Mouse (Mus musculus) forebrain, postnatal 0 days (tissue): Measurements from ENCODE around the gene Edem2. TPM values are rescaled to one million over a fixed set of nuclear protein-coding genes. Genes with fewer than 3 reads are reported as not detected.
A peak's percentile ranks its signal among the peaks of the same experiment; 100 is the strongest.

ENCODE experiments used
- ATAC-seq: fragments of 200-750 bp; cut with Nextera tagmentation; 2 replicates; pipeline ENCODE4 v1.8.0; 2017; ENCODE audit warnings: mild to moderate bottlenecking, moderate library complexity
- DNase-seq: peaks from one replicate; pipeline ENCODE4 v3.0.0-alpha.2; 2015
- H3K27ac ChIP-seq: fragments of 300-500 bp; sonication (generic); 2 replicates; pipeline ENCODE4 v1.5.1; 2014; ENCODE audit warnings: low read depth, mild to moderate bottlenecking, antibody characterized with exemption, low read length, moderate library complexity, mixed read lengths
- H3K27me3 ChIP-seq: fragments of 300-500 bp; sonication (generic); 2 replicates; pipeline ENCODE4 v1.6.1; 2014; ENCODE audit warnings: mild to moderate bottlenecking, low read length, mixed read lengths; ENCODE audit not compliant: insufficient read depth
- H3K36me3 ChIP-seq: fragments of 300-500 bp; sonication (generic); 2 replicates; pipeline ENCODE4 v1.6.1; 2014; ENCODE audit warnings: mild to moderate bottlenecking, moderate library complexity; ENCODE audit not compliant: insufficient read depth
- H3K4me1 ChIP-seq: fragments of 300-500 bp; sonication (generic); 2 replicates; pipeline ENCODE4 v1.6.1; 2014; ENCODE audit warnings: antibody characterized with exemption; ENCODE audit not compliant: insufficient read depth
- H3K4me2 ChIP-seq: fragments of 300-500 bp; sonication (generic); 2 replicates; pipeline ENCODE4 v1.6.1; 2014; ENCODE audit warnings: low read depth, mild to moderate bottlenecking, moderate library complexity
- H3K4me3 ChIP-seq: fragments of 300-500 bp; sonication (generic); 2 replicates; pipeline ENCODE4 v1.5.1; 2014; ENCODE audit warnings: low read depth, low read length, mixed read lengths
- H3K9ac ChIP-seq: fragments of 300-500 bp; sonication (generic); 2 replicates; pipeline ENCODE4 v1.6.1; 2014; ENCODE audit warnings: mild to moderate bottlenecking
- H3K9me3 ChIP-seq: fragments of 300-500 bp; sonication (generic); 2 replicates; pipeline ENCODE4 v1.6.1; 2016; ENCODE audit warnings: low read length
- CTCF ChIP-seq: sonication (generic); IDR thresholded peaks from 2 replicates; pipeline ENCODE4 v1.5.1; 2016; ENCODE audit warnings: antibody characterized with exemption, control low read depth, low read depth
- WGBS: fragments of 180-500 bp; shearing (Covaris S2); extraction: QIAGEN DNeasy Blood & Tissue Kit; methylation state at CpG from one replicate; pipeline ENCODE4 v1.1.7; 2014; 5-methylcytosine and 5-hydroxymethylcytosine counted together
- polyA plus RNA-seq: library from polyadenylated mRNA; unstranded; fragments of >200 nt; fragmentation: Nextera tagmentation; extraction: Ambion mirVana; gene quantifications from 2 replicates; pipeline ENCODE4 v1.2.1, GENCODE M21; 2015
- total RNA-seq: library from RNA; depleted of rRNA; stranded (reverse); fragments of >200 nt; gene quantifications from 2 replicates; pipeline ENCODE4 v1.2.3, GENCODE M21; 2014

Edem2 gene
- total and polyA plus RNA-seq, 2 experiments from 2014 or later, result 34.1 to 41.9 TPM

GRCm38 (mm10) chr2:155696851-155697250 lies 32.4 kb downstream of the Edem2 start:
- Histone ChIP-seq H3K27me3 (no peaks in the 10 kb centered on the region), H3K9ac (no peak overlapping the region), H3K9me3 (no peaks in the 10 kb centered on the region), H3K4me1 (no peaks in the 10 kb centered on the region), H3K4me2 (no peak overlapping the region), H3K27ac (no peak overlapping the region), H3K36me3 (peaks cover 10% of the 10 kb centered on the region), H3K4me3 (no peak overlapping the region)
- ATAC-seq, result no peak
- DNase-seq, result no peak
- WGBS, result 80% methylated on average over 7 of the region's 7 CpGs
- TF ChIP-seq CTCF, result no peak

GRCm38 (mm10) chr2:155696091-155696558 lies 33.1 kb downstream of the Edem2 start:
- TF ChIP-seq CTCF, result peak; percentile 90
- H3K36me3 ChIP-seq, result peaks cover 4% of the 10 kb centered on the region
- H3K4me2 ChIP-seq, result no peak overlapping the region
- ATAC-seq, result no peak
- no peak overlapping the region for H3K9ac ChIP-seq
- DNase-seq, result peak; percentile 80
- H3K27ac ChIP-seq, result no peak overlapping the region
- WGBS, result 12% methylated on average over 7 of the region's 7 CpGs
- H3K4me3 ChIP-seq, result no peak overlapping the region
- H3K27me3 ChIP-seq, result no peaks in the 10 kb centered on the region
- H3K9me3 ChIP-seq, result no peaks in the 10 kb centered on the region
- H3K4me1 ChIP-seq, result peaks cover 1% of the 10 kb centered on the region; the same call in 1 of the 2 replicates

GRCm38 (mm10) chr2:155695316-155695715 lies 34.0 kb downstream of the Edem2 start:
- ATAC-seq, result no peak
- H3K4me3 ChIP-seq, result no peak overlapping the region
- H3K27ac ChIP-seq, result no peak overlapping the region
- no peak for DNase-seq
- no peaks in the 10 kb centered on the region for H3K36me3 ChIP-seq
- H3K4me1 ChIP-seq, result peaks cover 9% of the 10 kb centered on the region
- H3K9ac ChIP-seq, result no peak overlapping the region
- WGBS, result 73% methylated on average over 3 of the region's 3 CpGs
- H3K4me2 ChIP-seq, result no peak overlapping the region
- H3K27me3 ChIP-seq, result no peaks in the 10 kb centered on the region
- no peaks in the 10 kb centered on the region for H3K9me3 ChIP-seq
- TF ChIP-seq CTCF, result no peak

GRCm38 (mm10) chr2:155694564-155694963 lies 34.7 kb downstream of the Edem2 start:
- no peak overlapping the region for H3K4me3 ChIP-seq
- H3K4me2 ChIP-seq, result no peak overlapping the region
- H3K4me1 ChIP-seq, result peaks cover 13% of the 10 kb centered on the region
- no peak for DNase-seq
- no peaks in the 10 kb centered on the region for H3K36me3 ChIP-seq
- no peaks in the 10 kb centered on the region for H3K9me3 ChIP-seq
- TF ChIP-seq CTCF, result no peak
- no peak overlapping the region for H3K27ac ChIP-seq
- no peak for ATAC-seq
- 75% methylated on average over 2 of the region's 2 CpGs for WGBS
- H3K9ac ChIP-seq, result no peak overlapping the region
- H3K27me3 ChIP-seq, result no peaks in the 10 kb centered on the region

- Histone ChIP-seq H3K27ac (no peak overlapping the region), H3K4me1 (peaks cover 13% of the 10 kb centered on the region), H3K9ac (no peak overlapping the region), H3K4me3 (no peak overlapping the region), H3K27me3 (no peaks in the 10 kb centered on the region), H3K36me3 (no peaks in the 10 kb centered on the region), H3K9me3 (no peaks in the 10 kb centered on the region), H3K4me2 (no peak overlapping the region)
- DNase-seq (no peak), ATAC-seq (no peak)
- 86% methylated on average over 4 of the region's 4 CpGs for WGBS
- TF ChIP-seq CTCF, result no peak
Measured at GRCm38 (mm10) chr2:155693136-155693535, 36.1 kb downstream of the Edem2 start.

- Histone ChIP-seq H3K27ac (peak within 1 kb of the TSS; percentile 93), H3K4me1 (peaks cover 13% of the 10 kb centered on the region), H3K36me3 (peaks cover 5% of the 10 kb centered on the region; the same call in 1 of the 2 replicates), H3K27me3 (no peaks in the 10 kb centered on the region), H3K9me3 (no peaks in the 10 kb centered on the region), H3K4me2 (peak within 1 kb of the TSS; percentile 57), H3K9ac (peak within 1 kb of the TSS; percentile 92), H3K4me3 (peak within 1 kb of the TSS; percentile 95)
- WGBS, result 2% methylated on average over 70 of the region's 72 CpGs
- peak; percentile 98 for DNase-seq
- peak; percentile 99 for ATAC-seq
- TF ChIP-seq CTCF, result peak; percentile 99
Measured at GRCm38 (mm10) chr2:155691723-155692493, 37.4 kb downstream of the Edem2 start, which contains the start of gene Trpc4ap. TSS of gene Trpc4ap (minus strand) at chr2:155692384.

- Histone ChIP-seq H3K4me1 (peaks cover 13% of the 10 kb centered on the region), H3K4me3 (peak overlapping the region; percentile 95), H3K4me2 (peak overlapping the region; percentile 57), H3K27ac (peak overlapping the region; percentile 93), H3K27me3 (no peaks in the 10 kb centered on the region), H3K9me3 (no peaks in the 10 kb centered on the region), H3K9ac (peak overlapping the region; percentile 92), H3K36me3 (peaks cover 5% of the 10 kb centered on the region; the same call in 1 of the 2 replicates)
- no peak for TF ChIP-seq CTCF
- ATAC-seq (no peak), DNase-seq (no peak)
- under 1% methylated on average over 8 of the region's 8 CpGs for WGBS
Measured at GRCm38 (mm10) chr2:155691336-155691722, 37.9 kb downstream of the Edem2 start.
